Mouse (Mus musculus): ENCODE measurements at regions not wholly inside any gene's neighbourhood (a gene's known extent, or its start where the extent isn't known, plus 50 kb on each side); places are given as distances from the start of the nearest gene placed in this dataset.

GRCm38 (mm10) chr2:170281311-170282008 lies 133.6 kb upstream of the Zfp217 start:
- 0 out of 2 replicates have a peak, but pooled peaks cover under 1% of the 10 kb centered on the region for H3K4me1 ChIP-seq (ENCODE audit: control insufficient read depth, insufficient read depth, low read length)
- no peaks in the 10 kb centered on the region for H3K36me3 ChIP-seq (ENCODE audit: control insufficient read depth, insufficient read depth, low read length)
- H3K4me3 ChIP-seq (ENCODE audit: low read depth, low read length) = no peak overlapping the region
- H3K4me2 ChIP-seq (ENCODE audit: low read length) = no peak overlapping the region
- ATAC-seq (no peak), DNase-seq (ENCODE audit: low spot score) (no peak)
- no peaks in the 10 kb centered on the region for H3K27me3 ChIP-seq (replicated peaks; ENCODE audit: control insufficient read depth, insufficient read depth, low read length)
- WGBS = 85% methylated on average over 6 of the region's 6 CpGs
- no peak overlapping the region for H3K9ac ChIP-seq (ENCODE audit: low read length)
- H3K9me3 ChIP-seq (replicated peaks; ENCODE audit: control insufficient read depth, low read length) = no peaks in the 10 kb centered on the region
- no peak overlapping the region for H3K27ac ChIP-seq (ENCODE audit: low read depth, low read length)

- Histone ChIP-seq H3K36me3 (ENCODE audit: control insufficient read depth, insufficient read depth, low read length) (no peaks in the 10 kb centered on the region), H3K4me2 (ENCODE audit: low read length) (no peak overlapping the region), H3K4me1 (ENCODE audit: control insufficient read depth, insufficient read depth, low read length) (no peaks in the 10 kb centered on the region), H3K4me3 (ENCODE audit: low read depth, low read length) (no peak overlapping the region), H3K9ac (ENCODE audit: low read length) (no peak overlapping the region), H3K27ac (ENCODE audit: low read depth, low read length) (no peak overlapping the region), H3K27me3 (replicated peaks; ENCODE audit: control insufficient read depth, insufficient read depth, low read length) (no peaks in the 10 kb centered on the region), H3K9me3 (replicated peaks; ENCODE audit: control insufficient read depth, low read length) (no peaks in the 10 kb centered on the region)
- ATAC-seq = no peak
- DNase-seq (ENCODE audit: low spot score) = peak; percentile 52
- 60% methylated on average over 6 of the region's 6 CpGs for WGBS
These were observed 132.8 kb upstream of the Zfp217 start for GRCm38 (mm10) chr2:170280733-170281132.

- Histone ChIP-seq H3K4me2 (ENCODE audit: low read length) (no peak overlapping the region), H3K4me3 (ENCODE audit: low read depth, low read length) (no peak overlapping the region), H3K9ac (ENCODE audit: low read length) (no peak overlapping the region), H3K4me1 (ENCODE audit: control insufficient read depth, insufficient read depth, low read length) (no peaks in the 10 kb centered on the region), H3K9me3 (replicated peaks; ENCODE audit: control insufficient read depth, low read length) (no peaks in the 10 kb centered on the region), H3K27me3 (replicated peaks; ENCODE audit: control insufficient read depth, insufficient read depth, low read length) (no peaks in the 10 kb centered on the region), H3K36me3 (ENCODE audit: control insufficient read depth, insufficient read depth, low read length) (no peaks in the 10 kb centered on the region), H3K27ac (ENCODE audit: low read depth, low read length) (no peak overlapping the region)
- no peak for ATAC-seq
- WGBS = 85% methylated on average over 8 of the region's 8 CpGs
- no peak for DNase-seq (ENCODE audit: low spot score)
These were observed 130.0 kb upstream of the Zfp217 start for GRCm38 (mm10) chr2:170277896-170278295.

- no peak overlapping the region for H3K27ac ChIP-seq (ENCODE audit: low read depth, low read length)
These were observed 129.4 kb upstream of the Zfp217 start for GRCm38 (mm10) chr2:170277182-170277767.

GRCm38 (mm10) chr2:170275687-170276086 lies 127.8 kb upstream of the Zfp217 start:
- Histone ChIP-seq H3K4me1 (ENCODE audit: control insufficient read depth, insufficient read depth, low read length) (no peaks in the 10 kb centered on the region), H3K4me2 (ENCODE audit: low read length) (no peak overlapping the region), H3K9ac (ENCODE audit: low read length) (no peak overlapping the region), H3K4me3 (ENCODE audit: low read depth, low read length) (no peak overlapping the region), H3K27ac (ENCODE audit: low read depth, low read length) (no peak overlapping the region), H3K9me3 (replicated peaks; ENCODE audit: control insufficient read depth, low read length) (peaks cover 4% of the 10 kb centered on the region; the same call in 1 of the 2 replicates), H3K36me3 (ENCODE audit: control insufficient read depth, insufficient read depth, low read length) (no peaks in the 10 kb centered on the region), H3K27me3 (replicated peaks; ENCODE audit: control insufficient read depth, insufficient read depth, low read length) (no peaks in the 10 kb centered on the region)
- ATAC-seq (no peak), DNase-seq (ENCODE audit: low spot score) (no peak)
- 63% methylated on average over 4 of the region's 4 CpGs for WGBS

More at GRCm38 (mm10) chr2:170277182-170277767, 129.4 kb upstream of the Zfp217 start:
- ATAC-seq (no peak), DNase-seq (ENCODE audit: low spot score) (no peak)
- H3K4me1 ChIP-seq (ENCODE audit: control insufficient read depth, insufficient read depth, low read length) = no peaks in the 10 kb centered on the region
- no peak overlapping the region for H3K4me3 ChIP-seq (ENCODE audit: low read depth, low read length)
- no peak overlapping the region for H3K9ac ChIP-seq (ENCODE audit: low read length)
- 90% methylated on average over 18 of the region's 18 CpGs for WGBS
- no peaks in the 10 kb centered on the region for H3K27me3 ChIP-seq (replicated peaks; ENCODE audit: control insufficient read depth, insufficient read depth, low read length)
- H3K36me3 ChIP-seq (ENCODE audit: control insufficient read depth, insufficient read depth, low read length) = no peaks in the 10 kb centered on the region
- no peak overlapping the region for H3K4me2 ChIP-seq (ENCODE audit: low read length)
- H3K9me3 ChIP-seq (replicated peaks; ENCODE audit: control insufficient read depth, low read length) = no peaks in the 10 kb centered on the region

- no peak overlapping the region for H3K4me3 ChIP-seq (ENCODE audit: low read depth, low read length)
- no peak overlapping the region for H3K27ac ChIP-seq (ENCODE audit: low read depth, low read length)
- H3K36me3 ChIP-seq (ENCODE audit: control insufficient read depth, insufficient read depth, low read length) = no peaks in the 10 kb centered on the region
- no peaks in the 10 kb centered on the region for H3K4me1 ChIP-seq (ENCODE audit: control insufficient read depth, insufficient read depth, low read length)
- H3K9ac ChIP-seq (ENCODE audit: low read length) = no peak overlapping the region
- no peak overlapping the region for H3K4me2 ChIP-seq (ENCODE audit: low read length)
- peaks cover 4% of the 10 kb centered on the region; the same call in 1 of the 2 replicates for H3K9me3 ChIP-seq (replicated peaks; ENCODE audit: control insufficient read depth, low read length)
- DNase-seq (ENCODE audit: low spot score) (no peak), ATAC-seq (no peak)
- H3K27me3 ChIP-seq (replicated peaks; ENCODE audit: control insufficient read depth, insufficient read depth, low read length) = no peaks in the 10 kb centered on the region
- WGBS = 82% methylated on average over 11 of the region's 11 CpGs
These were observed 122.1 kb upstream of the Zfp217 start for GRCm38 (mm10) chr2:170269926-170270577.

- H3K4me3 ChIP-seq (ENCODE audit: low read depth, low read length) = no peak overlapping the region
- no peak overlapping the region for H3K9ac ChIP-seq (ENCODE audit: low read length)
- H3K36me3 ChIP-seq (ENCODE audit: control insufficient read depth, insufficient read depth, low read length) = no peaks in the 10 kb centered on the region
- ATAC-seq = no peak
- DNase-seq (ENCODE audit: low spot score) = no peak
- H3K4me2 ChIP-seq (ENCODE audit: low read length) = no peak overlapping the region
- peaks cover 4% of the 10 kb centered on the region; the same call in 1 of the 2 replicates for H3K9me3 ChIP-seq (replicated peaks; ENCODE audit: control insufficient read depth, low read length)
- no peak overlapping the region for H3K27ac ChIP-seq (ENCODE audit: low read depth, low read length)
- H3K27me3 ChIP-seq (replicated peaks; ENCODE audit: control insufficient read depth, insufficient read depth, low read length) = no peaks in the 10 kb centered on the region
- WGBS = 46% methylated on average over 8 of the region's 8 CpGs
- H3K4me1 ChIP-seq (ENCODE audit: control insufficient read depth, insufficient read depth, low read length) = no peaks in the 10 kb centered on the region
These were observed 120.2 kb upstream of the Zfp217 start for GRCm38 (mm10) chr2:170268080-170268479.

- H3K9ac ChIP-seq (ENCODE audit: low read length) = peak overlapping the region; percentile 40; the same call in 1 of the 2 replicates
- ATAC-seq = no peak
- peak; percentile 48 for DNase-seq (ENCODE audit: low spot score)
These were observed 119.2 kb upstream of the Zfp217 start for GRCm38 (mm10) chr2:170267152-170267551.

More at GRCm38 (mm10) chr2:170267152-170267551, 119.2 kb upstream of the Zfp217 start:
- no peaks in the 10 kb centered on the region for H3K27me3 ChIP-seq (replicated peaks; ENCODE audit: control insufficient read depth, insufficient read depth, low read length)
- H3K4me1 ChIP-seq (ENCODE audit: control insufficient read depth, insufficient read depth, low read length) = no peaks in the 10 kb centered on the region
- no peaks in the 10 kb centered on the region for H3K36me3 ChIP-seq (ENCODE audit: control insufficient read depth, insufficient read depth, low read length)
- peak overlapping the region; percentile 49 for H3K4me2 ChIP-seq (ENCODE audit: low read length)
- peak overlapping the region; percentile 21 for H3K4me3 ChIP-seq (ENCODE audit: low read depth, low read length)
- H3K9me3 ChIP-seq (replicated peaks; ENCODE audit: control insufficient read depth, low read length) = peaks cover 4% of the 10 kb centered on the region; the same call in 1 of the 2 replicates
- H3K27ac ChIP-seq (ENCODE audit: low read depth, low read length) = no peak overlapping the region
- WGBS = 2% methylated on average over 12 of the region's 12 CpGs

All from forebrain, embryonic 14.5 days (tissue).